Mouse (Mus musculus) CH12F3 (cell line): ENCODE measurements around the gene 4930544D05Rik.

Experiments used
- in situ Hi-C: fragments of 300-500 bp; cut with MboI; formaldehyde crosslinking; loops from 2 replicates; pipeline ENCODE4 v1.14.3; 2020; ENCODE audit warnings: low sequenced_read_pairs

The 4930544D05Rik gene

GRCm38 (mm10) chr11:70654923-70655570 is 39.4 kb downstream of the 4930544D05Rik start:
- in situ Hi-C loops = no loop called here

- in situ Hi-C loops = no loop called here
These were observed 40.2 kb downstream of the 4930544D05Rik start for GRCm38 (mm10) chr11:70655571-70656455.

- in situ Hi-C loops = no loop called here
These were observed 40.8 kb downstream of the 4930544D05Rik start for GRCm38 (mm10) chr11:70656456-70656927.

GRCm38 (mm10) chr11:70656964-70657363 is 41.3 kb downstream of the 4930544D05Rik start, which contains the start of gene Eno3:
Gene Eno3 (plus strand): TSS chr11:70657202.
- in situ Hi-C loops = no loop called here

- in situ Hi-C loops = no loop called here
These were observed 41.9 kb downstream of the 4930544D05Rik start for GRCm38 (mm10) chr11:70657573-70657972.

GRCm38 (mm10) chr11:70657991-70658390 is 42.3 kb downstream of the 4930544D05Rik start:
- in situ Hi-C loops = no loop called here

GRCm38 (mm10) chr11:70658521-70658920 is 42.9 kb downstream of the 4930544D05Rik start:
- in situ Hi-C loops = no loop called here

GRCm38 (mm10) chr11:70658942-70659341 is 43.3 kb downstream of the 4930544D05Rik start:
- in situ Hi-C loops = no loop called here

- in situ Hi-C loops = no loop called here
These were observed 44.9 kb downstream of the 4930544D05Rik start for GRCm38 (mm10) chr11:70660571-70660970.

- in situ Hi-C loops = no loop called here
These were observed 47.5 kb downstream of the 4930544D05Rik start for GRCm38 (mm10) chr11:70663101-70663500.

GRCm38 (mm10) chr11:70663957-70664356 is 48.3 kb downstream of the 4930544D05Rik start:
- in situ Hi-C loops = no loop called here

GRCm38 (mm10) chr11:70664741-70665140 is 49.1 kb downstream of the 4930544D05Rik start:
- in situ Hi-C loops = no loop called here
